Mouse (Mus musculus) embryonic fibroblast, embryonic 13.5 days (primary cell): Measurements from ENCODE around the gene Lef1. TPM values are rescaled to one million over a fixed set of nuclear protein-coding genes. Genes with fewer than 3 reads are reported as not detected.

Experiments
- H3K27ac ChIP-seq: 2 replicates; pipeline ENCODE4 v1.5.1; 2012; ENCODE audit warnings: low read length, control low read depth, inconsistent platforms; ENCODE audit not compliant: insufficient read depth
- H3K4me1 ChIP-seq: 2 replicates; pipeline ENCODE4 v1.6.1; 2011; ENCODE audit warnings: low read length; ENCODE audit not compliant: control insufficient read depth, insufficient read depth
- H3K4me3 ChIP-seq: 2 replicates; pipeline ENCODE4 v1.5.1; 2011; ENCODE audit warnings: mild to moderate bottlenecking, control low read depth, low read length; ENCODE audit not compliant: insufficient read depth
- CTCF ChIP-seq: IDR thresholded peaks from 2 replicates; pipeline ENCODE4 v1.5.1; 2011; ENCODE audit warnings: mild to moderate bottlenecking, control low read depth, low read length, moderate library complexity, borderline replicate concordance; ENCODE audit not compliant: insufficient read depth
- POLR2A ChIP-seq: IDR thresholded peaks from 2 replicates; pipeline ENCODE4 v1.6.1; 2011; ENCODE audit warnings: low read depth, mild to moderate bottlenecking, control low read depth, low read length, moderate library complexity
- polyA plus RNA-seq: library from polyadenylated mRNA; stranded (reverse); fragments of >200 nt; gene quantifications from 2 replicates; pipeline ENCODE4 v1.2.4, GENCODE M21; 2011; ENCODE audit warnings: low read depth; ENCODE audit not compliant: missing spikeins, insufficient read length

Lef1 gene
- polyA plus RNA-seq, 1 experiment = 1.7 TPM

DNA sequence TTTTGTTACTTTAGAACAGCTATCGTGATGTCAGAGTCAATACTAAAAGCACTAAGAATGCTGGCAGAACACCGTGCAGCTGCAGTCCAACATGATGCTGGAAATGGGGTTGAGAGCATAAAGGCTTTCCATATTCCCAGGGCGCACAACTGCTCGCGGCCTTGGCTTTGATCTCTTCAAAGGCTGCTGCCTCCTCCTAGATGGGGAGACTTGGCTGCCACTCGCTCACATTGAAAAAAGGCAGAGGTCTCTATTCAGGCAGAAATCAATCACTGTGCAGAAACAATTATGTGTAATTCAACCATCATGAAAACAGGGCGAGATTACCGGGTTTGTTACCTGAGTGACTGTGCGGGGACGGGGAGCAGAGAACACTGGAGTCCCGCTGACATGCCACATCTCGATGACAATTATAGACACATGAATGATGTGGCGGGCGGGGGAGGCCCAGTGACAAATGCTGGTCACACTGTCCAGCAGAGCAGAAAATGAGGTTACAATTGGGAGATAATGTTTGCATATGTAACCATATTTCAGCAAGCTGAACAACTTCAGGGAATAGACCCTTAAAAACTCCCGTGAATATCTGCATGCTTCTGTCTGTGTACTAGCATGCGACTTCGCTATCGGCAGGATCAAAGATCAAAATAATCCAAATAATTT, 27.0 kb downstream of the Lef1 start:
- Histone ChIP-seq H3K27ac (no peak overlapping the region), H3K4me3 (no peak overlapping the region), H3K4me1 (peaks cover 7% of the 10 kb centered on the region; the same call in 1 of the 2 replicates)
- TF ChIP-seq POLR2A (no peak), CTCF (no peak)

DNA sequence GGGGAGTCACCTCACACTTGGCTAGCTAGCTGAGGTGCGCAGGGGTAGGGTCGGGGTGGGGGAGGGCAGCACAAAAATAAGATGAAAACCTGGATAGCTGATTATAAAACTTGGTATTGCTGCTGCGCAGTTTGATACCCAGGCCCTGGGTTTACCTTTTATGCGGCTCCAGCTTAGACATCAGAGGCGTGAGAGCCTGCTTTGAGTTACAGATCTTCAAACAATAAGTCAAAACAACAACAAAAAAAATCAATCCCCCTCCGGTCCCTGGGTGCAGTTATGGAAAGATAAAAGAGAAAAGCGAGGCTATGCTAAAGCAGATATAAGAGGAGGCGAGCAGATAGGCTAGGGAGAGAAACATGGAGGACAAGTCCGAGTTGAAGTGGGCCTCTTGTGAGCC, 28.0 kb downstream of the Lef1 start:
- Histone ChIP-seq H3K4me1 (peaks cover 7% of the 10 kb centered on the region; the same call in 1 of the 2 replicates), H3K4me3 (no peak overlapping the region), H3K27ac (no peak overlapping the region)
- TF ChIP-seq POLR2A (no peak), CTCF (no peak)

DNA sequence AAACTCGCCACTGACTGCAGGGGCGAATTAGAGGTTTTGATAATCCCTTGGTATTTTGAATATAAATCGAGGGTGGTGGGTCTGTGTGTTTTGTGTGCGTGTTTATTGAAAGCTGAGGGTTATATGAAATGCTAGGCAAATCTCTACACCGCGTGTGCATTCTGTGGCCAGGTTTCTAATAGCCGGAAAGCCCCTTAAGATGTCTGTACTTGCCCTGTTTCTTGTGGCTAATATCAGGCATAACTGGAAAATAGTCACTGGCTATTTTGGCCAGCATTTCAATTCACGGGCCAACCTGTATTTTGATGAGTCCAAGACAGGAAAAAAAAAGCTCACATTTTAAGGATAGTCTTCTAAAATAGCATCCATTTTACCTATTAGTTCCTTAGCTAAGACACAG, 28.5 kb downstream of the Lef1 start:
- peak overlapping the region; percentile 9; the same call in 1 of the 2 replicates for H3K27ac ChIP-seq
- no peak overlapping the region for H3K4me3 ChIP-seq
- no peak for TF ChIP-seq CTCF
- TF ChIP-seq POLR2A = no peak

DNA sequence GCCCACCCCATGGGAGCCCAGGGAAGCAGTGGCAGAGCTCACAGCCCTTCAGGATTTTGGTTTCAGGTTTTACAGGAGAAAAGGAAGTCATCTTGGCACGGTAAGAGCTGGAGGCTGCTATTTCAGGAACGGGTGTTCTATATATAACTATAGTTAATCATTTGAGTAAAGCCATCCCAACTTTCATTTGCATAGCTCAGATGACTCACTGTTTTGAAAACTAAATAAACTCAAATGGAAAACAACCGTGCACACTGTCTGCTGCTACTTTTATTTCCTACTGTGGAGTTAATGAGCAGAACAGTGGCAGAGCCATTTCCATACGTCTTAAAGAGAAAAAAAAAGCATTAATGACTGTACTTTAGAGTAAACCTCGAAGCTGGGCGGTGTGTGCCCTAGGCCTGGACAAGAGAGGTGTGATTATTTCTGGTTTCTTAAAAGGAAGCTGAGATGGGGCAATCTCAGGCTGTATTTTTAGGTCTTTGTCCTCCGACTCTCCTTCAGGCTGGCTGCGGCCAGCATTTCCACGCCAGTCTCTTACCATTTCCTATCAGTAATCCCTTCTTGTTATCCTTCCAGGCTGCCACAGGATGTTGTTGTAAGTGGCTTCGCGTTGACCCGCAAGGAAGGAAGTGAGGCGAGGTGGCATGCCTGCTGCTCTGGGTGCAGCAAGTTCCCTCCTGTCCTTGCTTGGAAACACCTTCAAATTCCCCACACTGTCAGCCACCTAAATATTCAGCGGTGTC, 29.2 kb downstream of the Lef1 start:
- Histone ChIP-seq H3K27ac (peak overlapping the region; percentile 9; the same call in 1 of the 2 replicates), H3K4me3 (no peak overlapping the region), H3K4me1 (peaks cover 7% of the 10 kb centered on the region; the same call in 1 of the 2 replicates)
- TF ChIP-seq POLR2A (no peak), CTCF (no peak)

More for the DNA sequence above, 28.5 kb downstream of the Lef1 start:
- peaks cover 7% of the 10 kb centered on the region; the same call in 1 of the 2 replicates for H3K4me1 ChIP-seq

DNA sequence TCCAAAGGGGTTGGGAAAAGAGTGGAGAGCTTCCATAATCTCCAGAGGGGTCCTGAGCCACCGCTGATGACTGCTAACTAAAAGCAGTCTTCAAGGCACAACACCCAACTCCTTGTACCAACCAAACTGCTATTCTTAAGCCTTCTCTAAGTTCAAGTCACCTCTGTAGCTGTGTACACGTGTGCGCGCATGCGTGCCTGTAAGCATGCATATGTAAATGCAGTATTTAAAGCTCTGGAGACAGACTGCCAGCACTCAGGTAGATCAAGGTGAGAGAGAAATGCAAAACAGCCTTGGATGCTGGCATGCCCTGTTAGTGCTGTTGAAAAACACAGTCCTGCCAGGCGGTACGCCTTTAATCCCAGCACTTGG, 29.8 kb downstream of the Lef1 start:
- no peak overlapping the region for H3K4me3 ChIP-seq
- TF ChIP-seq POLR2A = no peak
- TF ChIP-seq CTCF = no peak
- H3K27ac ChIP-seq = no peak overlapping the region
- H3K4me1 ChIP-seq = peaks cover 7% of the 10 kb centered on the region; the same call in 1 of the 2 replicates

DNA sequence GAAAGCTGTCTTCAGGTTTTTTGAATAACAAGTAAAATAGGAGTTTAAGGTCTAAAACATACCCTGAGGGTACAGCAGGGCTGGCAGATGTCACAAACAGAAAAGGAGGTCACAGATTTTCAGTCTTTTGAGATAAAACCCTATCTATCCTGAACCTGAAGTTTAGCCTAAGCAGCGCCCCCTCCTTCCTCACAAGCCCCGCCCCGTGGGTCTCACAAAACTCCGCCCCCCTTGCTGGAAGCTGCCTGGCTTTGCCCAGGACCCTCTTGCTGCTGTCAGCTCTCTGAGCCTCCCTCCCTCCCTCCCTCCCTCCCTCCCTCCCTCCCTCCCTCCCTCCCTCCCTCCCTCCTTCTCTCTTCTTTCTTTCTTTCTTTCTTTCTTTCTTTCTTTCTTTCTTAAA, 31.3 kb downstream of the Lef1 start:
- Histone ChIP-seq H3K4me3 (no peak overlapping the region), H3K4me1 (peaks cover 7% of the 10 kb centered on the region; the same call in 1 of the 2 replicates), H3K27ac (no peak overlapping the region)
- TF ChIP-seq CTCF (no peak), POLR2A (no peak)

DNA sequence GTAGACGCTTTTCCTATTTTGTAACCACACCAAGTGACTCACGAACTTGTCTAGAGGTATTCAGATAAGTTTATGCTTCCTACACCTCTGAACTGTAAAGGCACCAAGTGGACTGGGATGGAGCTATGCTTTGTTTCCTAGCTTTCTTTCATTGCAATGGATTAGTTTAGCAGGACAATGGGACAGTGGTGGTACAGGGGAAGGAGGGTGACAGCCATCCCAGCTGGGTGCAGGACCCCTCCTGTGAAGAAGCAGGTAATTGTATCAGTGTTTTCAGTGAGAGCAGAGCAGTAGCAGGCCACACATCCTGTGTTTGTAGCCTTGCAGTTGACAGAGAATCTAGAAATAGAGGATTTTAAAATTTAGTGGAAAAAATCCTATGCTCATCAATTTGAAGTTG, 34.0 kb downstream of the Lef1 start:
- Histone ChIP-seq H3K4me3 (no peak overlapping the region), H3K4me1 (0 out of 2 replicates have a peak, but pooled peaks cover 2% of the 10 kb centered on the region), H3K27ac (no peak overlapping the region)
- TF ChIP-seq CTCF = no peak
- no peak for TF ChIP-seq POLR2A

DNA sequence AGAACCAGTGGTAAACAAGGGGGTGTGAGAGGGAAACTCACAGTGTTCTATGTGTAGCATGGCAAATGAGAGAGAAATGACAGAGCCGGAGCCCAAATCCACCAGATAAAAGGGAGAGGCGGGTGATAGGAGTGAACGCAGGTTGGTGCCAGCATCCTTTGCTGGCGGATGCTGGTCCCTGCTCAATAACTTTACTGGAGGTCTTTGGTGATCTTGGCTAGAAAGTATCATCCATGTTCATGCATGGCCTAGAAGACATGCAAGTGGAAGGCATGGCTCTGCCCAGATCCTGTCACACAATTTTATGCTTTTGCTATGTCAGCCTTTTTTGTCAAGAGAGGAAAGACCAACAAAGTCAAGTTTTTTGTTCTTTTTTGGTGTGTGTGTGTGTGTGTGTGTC, 42.6 kb downstream of the Lef1 start:
- TF ChIP-seq CTCF (no peak), POLR2A (no peak)
- Histone ChIP-seq H3K27ac (no peak overlapping the region), H3K4me1 (no peaks in the 10 kb centered on the region), H3K4me3 (no peak overlapping the region)

DNA sequence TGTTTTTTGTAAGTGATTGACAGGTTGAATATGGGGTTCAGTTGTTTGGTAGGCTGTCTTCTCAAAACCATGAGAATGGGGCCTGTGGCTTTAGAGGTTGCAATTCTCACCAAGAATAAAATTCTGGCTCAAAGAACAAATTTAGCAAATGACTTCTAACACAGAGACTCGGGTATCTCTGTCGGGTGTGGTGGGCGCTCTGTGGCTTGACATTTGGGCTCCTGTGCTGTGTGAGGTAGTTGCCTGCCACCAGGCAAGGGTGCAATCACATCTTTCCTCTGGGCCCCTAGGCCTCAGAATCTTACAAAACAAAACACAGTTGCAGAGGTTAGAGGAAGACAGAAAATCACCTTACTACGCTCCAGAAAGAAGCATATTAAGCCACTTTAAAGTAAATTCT, 43.6 kb downstream of the Lef1 start:
- no peak overlapping the region for H3K4me3 ChIP-seq
- H3K27ac ChIP-seq = no peak overlapping the region
- TF ChIP-seq CTCF (no peak), POLR2A (no peak)
- H3K4me1 ChIP-seq = no peaks in the 10 kb centered on the region

DNA sequence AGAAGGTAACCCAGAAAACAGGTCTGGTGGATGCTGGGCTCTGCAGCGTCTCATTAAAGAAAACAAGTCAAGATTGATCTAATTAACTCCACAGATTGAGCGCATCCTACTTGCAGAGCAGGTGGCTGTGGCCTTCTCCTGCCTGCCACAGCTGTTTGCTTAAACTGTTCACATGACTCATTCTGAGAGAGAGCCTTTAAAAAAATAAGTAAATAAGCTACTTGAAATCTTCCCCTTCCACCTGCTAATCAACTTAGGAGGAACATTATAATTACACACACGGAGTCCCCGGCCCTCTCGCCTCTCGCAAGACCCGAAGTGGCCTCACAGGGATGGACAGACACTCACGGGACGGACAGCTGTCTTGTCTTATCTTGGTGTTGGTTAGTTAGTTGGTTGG, 44.3 kb downstream of the Lef1 start:
- Histone ChIP-seq H3K27ac (no peak overlapping the region), H3K4me1 (no peaks in the 10 kb centered on the region)
- TF ChIP-seq POLR2A (no peak), CTCF (no peak)

More for the DNA sequence above, 44.3 kb downstream of the Lef1 start:
- H3K4me3 ChIP-seq = no peak overlapping the region
